Comparison of ENCODE assay signal across 26 mouse cellular contexts in the genomic region with DNA sequence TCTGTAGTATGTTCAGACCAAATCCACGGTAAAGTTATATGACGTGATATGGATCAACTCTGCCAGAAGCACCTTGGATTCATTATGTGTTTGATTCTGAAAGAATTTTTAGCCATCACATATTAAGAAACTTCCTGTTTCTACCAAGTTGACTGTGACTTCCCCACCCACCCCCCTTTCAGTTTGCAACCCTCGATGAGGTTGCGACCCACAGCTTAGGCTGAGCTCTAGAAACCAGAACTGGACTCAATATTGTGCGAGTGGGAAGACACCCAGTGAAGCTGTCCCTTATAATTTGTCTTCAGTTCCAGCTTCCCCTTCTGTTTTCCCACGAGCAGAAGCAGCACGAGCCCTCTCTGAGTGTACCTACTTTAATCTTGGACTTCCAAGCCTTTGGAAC. TPM values are rescaled to one million over a fixed set of nuclear protein-coding genes. Genes with fewer than 3 reads are reported as not detected.
DNase-seq lines count a peak whose midpoint lies in the region; ATAC-seq and TF ChIP-seq lines count a peak whose summit lies in the region.
"Had no signal": no experiment of that assay in that cellular context is flagged by ENCODE, and none has a peak within 500 bp of the region (broad histone marks: within the 10 kb centered on the region; RNA-seq: fewer than 3 reads in every experiment).

No protein-coding gene starts in this region.

- ATAC-seq in heart, embryonic 12.5 days (ENCODE audit: insufficient number of reproducible peaks, low FRiP score): no peak
- ATAC-seq in megakaryocyte, adult 5-6 weeks (ENCODE audit: poor library complexity, severe bottlenecking): peak; percentile 76
- ATAC-seq: forebrain, embryonic 15.5 days; midbrain, embryonic 16.5 days had no signal

- no peak overlapping the region for H3K4me3 ChIP-seq in heart, embryonic 10.5 days
- H3K4me3 ChIP-seq in heart, embryonic 12.5 days: no peak overlapping the region
- H3K4me3 ChIP-seq in bone marrow macrophage, adult 2 months (ENCODE audit: insufficient read depth, low read length): peak overlapping the region; percentile 11; the same call in 1 of the 2 replicates
- no peak overlapping the region for H3K4me3 ChIP-seq in hindbrain, embryonic 10.5 days
- H3K4me3 ChIP-seq: embryonic facial prominence, embryonic 15.5 days; forebrain, embryonic 15.5 days; hindbrain, embryonic 12.5 days; limb, embryonic 10.5 days; midbrain, embryonic 10.5 days; stomach, embryonic 15.5 days had no signal

- TF ChIP-seq CTCF in bone marrow macrophage, adult 2 months (IDR thresholded peaks at IDR 0.05; ENCODE audit: low read depth, low read length): no peak

- DNase-seq in heart, embryonic 10.5 days (ENCODE audit: low spot score): peak; percentile 17
- DNase-seq in 416B (ENCODE audit: low read depth): peak; percentile 42
- no peak for DNase-seq in kidney, adult 8-10 months
- no peak for DNase-seq in hindbrain, embryonic 10.5 days (ENCODE audit: low spot score)
- no peak for DNase-seq in right cerebral cortex, adult 18-20 months
- DNase-seq: adrenal gland, adult 2 months; cerebellum, adult 8-10 months; cerebellum, postnatal 36 days; gastrocnemius, postnatal 14 days; kidney, adult 11 months; liver; lung, adult 2 months; lung, postnatal 36 days; thymus, adult 18-20 months; thymus, postnatal 4 days had no signal

- TF ChIP-seq POLR2A in bone marrow macrophage, adult 2 months (IDR thresholded peaks at IDR 0.05; ENCODE audit: borderline replicate concordance, low read depth, low read length): no peak

- 81% methylated on average over 7 of the region's 7 CpGs for WGBS in heart, embryonic 10.5 days
- WGBS in heart, embryonic 12.5 days: 81% methylated on average over 7 of the region's 7 CpGs
- WGBS in hindbrain, embryonic 10.5 days: 88% methylated on average over 7 of the region's 7 CpGs

- H3K4me2 ChIP-seq in heart, embryonic 12.5 days: no peak overlapping the region
- H3K4me2 ChIP-seq: embryonic facial prominence, embryonic 15.5 days; forebrain, embryonic 15.5 days; hindbrain, embryonic 12.5 days; stomach, embryonic 15.5 days had no signal

- no peak overlapping the region for H3K9ac ChIP-seq in heart, embryonic 12.5 days
- H3K9ac ChIP-seq: embryonic facial prominence, embryonic 15.5 days; forebrain, embryonic 15.5 days; hindbrain, embryonic 12.5 days; stomach, embryonic 15.5 days had no signal

- H3K27me3 ChIP-seq in heart, embryonic 10.5 days (ENCODE audit: insufficient read depth, poor library complexity, severe bottlenecking): no peaks in the 10 kb centered on the region
- no peaks in the 10 kb centered on the region for H3K27me3 ChIP-seq in heart, embryonic 12.5 days (replicated peaks)
- H3K27me3 ChIP-seq in hindbrain, embryonic 10.5 days (ENCODE audit: insufficient read depth, poor library complexity, severe bottlenecking): no peaks in the 10 kb centered on the region
- H3K27me3 ChIP-seq: embryonic facial prominence, embryonic 15.5 days; forebrain, embryonic 15.5 days; hindbrain, embryonic 12.5 days; stomach, embryonic 15.5 days had no signal

- peaks cover 9% of the 10 kb centered on the region; the same call in 1 of the 2 replicates for H3K4me1 ChIP-seq in heart, embryonic 10.5 days
- peaks cover 16% of the 10 kb centered on the region for H3K4me1 ChIP-seq in heart, embryonic 12.5 days (replicated peaks)
- H3K4me1 ChIP-seq in bone marrow macrophage, adult 2 months (ENCODE audit: control insufficient read depth, insufficient read depth, low read length): peaks cover 35% of the 10 kb centered on the region
- peaks cover 13% of the 10 kb centered on the region for H3K4me1 ChIP-seq in hindbrain, embryonic 10.5 days (replicated peaks)
- H3K4me1 ChIP-seq: embryonic facial prominence, embryonic 15.5 days; forebrain, embryonic 15.5 days; hindbrain, embryonic 12.5 days; midbrain, embryonic 10.5 days; stomach, embryonic 15.5 days had no signal

- H3K9me3 ChIP-seq in heart, embryonic 10.5 days: no peaks in the 10 kb centered on the region
- no peaks in the 10 kb centered on the region for H3K9me3 ChIP-seq in heart, embryonic 12.5 days (replicated peaks)
- H3K9me3 ChIP-seq in hindbrain, embryonic 10.5 days: no peaks in the 10 kb centered on the region
- H3K9me3 ChIP-seq: embryonic facial prominence, embryonic 15.5 days; forebrain, embryonic 15.5 days; hindbrain, embryonic 12.5 days; limb, embryonic 10.5 days; midbrain, embryonic 10.5 days; stomach, embryonic 15.5 days had no signal

- no peak overlapping the region for H3K27ac ChIP-seq in heart, embryonic 10.5 days
- H3K27ac ChIP-seq in heart, embryonic 12.5 days (ENCODE audit: poor library complexity, severe bottlenecking): no peak overlapping the region
- H3K27ac ChIP-seq in bone marrow macrophage, adult 2 months (ENCODE audit: insufficient read depth, low read depth, low read length): peak overlapping the region; percentile 45
- no peak overlapping the region for H3K27ac ChIP-seq in hindbrain, embryonic 10.5 days
- H3K27ac ChIP-seq: embryonic facial prominence, embryonic 15.5 days; forebrain, embryonic 15.5 days; hindbrain, embryonic 12.5 days; kidney, postnatal 0 days; limb, embryonic 10.5 days; midbrain, embryonic 10.5 days; stomach, embryonic 15.5 days had no signal

- H3K36me3 ChIP-seq in heart, embryonic 10.5 days: no peaks in the 10 kb centered on the region
- no peaks in the 10 kb centered on the region for H3K36me3 ChIP-seq in heart, embryonic 12.5 days
- no peaks in the 10 kb centered on the region for H3K36me3 ChIP-seq in hindbrain, embryonic 10.5 days
- H3K36me3 ChIP-seq: embryonic facial prominence, embryonic 15.5 days; forebrain, embryonic 15.5 days; hindbrain, embryonic 12.5 days; limb, embryonic 10.5 days; midbrain, embryonic 10.5 days; stomach, embryonic 15.5 days had no signal

RNA-seq across cellular contexts. Expression of gene Tbc1d1, which starts 55.2 kb away (rescaled TPM):
- 38.3 and 44.2 TPM in 2 replicates for polyA plus RNA-seq in heart, embryonic 10.5 days (2016; fragmentation: Nextera tagmentation; extraction: Ambion mirVana)
- polyA plus RNA-seq in heart, embryonic 12.5 days (2016; fragmentation: Nextera tagmentation; extraction: Ambion mirVana): 36.4 and 38.3 TPM in 2 replicates
- polyA plus RNA-seq in bone marrow macrophage, adult 2 months (2012; ENCODE audit: insufficient read depth, insufficient read length, missing spikeins): 23.8 and 24.1 TPM in 2 replicates
- total RNA-seq in megakaryocyte, adult 5-6 weeks (2015): 37.1 and 37.3 TPM in 2 replicates
- total RNA-seq in megakaryocyte, adult 5-6 weeks (2017): 54.6 and 55.6 TPM in 2 replicates
- 21.2 and 27.1 TPM in 2 replicates for polyA plus RNA-seq in hindbrain, embryonic 10.5 days (2016; fragmentation: Nextera tagmentation; extraction: Ambion mirVana)

Comparison
In these comparisons a context has a peak if more than half of its experiments do, and no peak if none do; other contexts are left out.
1. DNase-seq: peak in heart, embryonic 10.5 days (single experiment) and 416B (single experiment); none in kidney, adult 8-10 months (0 of 2), hindbrain, embryonic 10.5 days (single experiment) and right cerebral cortex, adult 18-20 months (single experiment).